Mouse (Mus musculus): ENCODE data around the gene Gm49711.

DNA sequence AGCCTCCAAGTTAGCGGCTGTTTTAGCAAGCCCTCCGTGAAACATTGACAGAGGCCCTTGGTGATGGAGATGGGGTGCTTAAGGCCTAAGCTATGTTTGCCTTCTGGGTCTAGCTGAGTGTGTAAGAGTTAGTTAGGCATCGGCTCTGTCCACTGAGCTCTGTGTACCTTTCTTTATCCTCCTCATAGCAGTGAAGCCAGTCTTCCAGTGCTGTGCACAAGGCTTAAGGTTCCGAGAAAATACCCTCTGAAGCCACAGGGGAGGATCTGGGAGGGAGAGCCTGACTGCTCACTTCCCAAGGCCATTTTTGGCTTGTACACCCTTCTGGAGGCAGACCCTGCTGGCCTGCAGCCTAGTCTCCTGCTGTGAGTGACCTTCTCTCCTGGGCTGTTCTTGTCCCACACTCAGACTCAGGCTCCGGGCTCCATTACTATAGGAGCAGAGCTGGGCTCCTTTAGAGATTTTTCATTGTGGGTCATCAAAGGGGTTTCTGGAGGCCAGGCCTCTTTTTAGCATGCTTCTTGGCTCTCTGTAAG lies 56.7 kb downstream of the Gm49711 start:
- TF ChIP-seq CTCF (IDR thresholded peaks at IDR 0.05; ENCODE audit: extremely low read depth, insufficient read depth, low read length) = no peak
- no peak for TF ChIP-seq POLR2A (IDR thresholded peaks at IDR 0.05; ENCODE audit: extremely low read depth, insufficient read depth, low read length)

Measured in cortical plate, adult 2 months (tissue).